Mouse (Mus musculus) ES-CJ7 (cell line): ENCODE measurements around the gene Ppargc1a.

Source experiments
- DNase-seq: peaks from one replicate; pipeline ENCODE4 v3.0.0; 2011; ENCODE audit warnings: low read depth, low spot score

Ppargc1a gene

GRCm38 (mm10) chr5:51412303-51413117, 155.0 kb downstream of the Ppargc1a start:
- no peak for DNase-seq

DNA sequence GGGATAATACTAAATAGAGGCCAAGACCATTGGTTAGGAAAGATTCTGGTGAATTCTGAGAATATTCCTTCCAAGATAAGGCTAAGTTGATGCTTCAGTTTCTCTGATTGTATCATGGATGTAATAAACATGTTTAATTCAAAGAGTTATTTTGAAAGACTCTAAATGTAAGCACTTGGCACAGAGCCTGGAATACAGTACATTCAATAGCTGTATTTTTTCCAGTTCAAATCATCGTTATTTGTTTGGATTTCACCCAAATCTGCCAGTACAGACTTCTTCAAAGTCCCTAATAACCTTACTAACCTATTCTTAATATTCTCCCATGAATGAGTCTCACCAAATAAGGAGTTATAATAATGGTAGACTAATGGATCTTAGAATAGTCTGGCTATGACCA, 157.5 kb downstream of the Ppargc1a start:
- no peak for DNase-seq

DNA sequence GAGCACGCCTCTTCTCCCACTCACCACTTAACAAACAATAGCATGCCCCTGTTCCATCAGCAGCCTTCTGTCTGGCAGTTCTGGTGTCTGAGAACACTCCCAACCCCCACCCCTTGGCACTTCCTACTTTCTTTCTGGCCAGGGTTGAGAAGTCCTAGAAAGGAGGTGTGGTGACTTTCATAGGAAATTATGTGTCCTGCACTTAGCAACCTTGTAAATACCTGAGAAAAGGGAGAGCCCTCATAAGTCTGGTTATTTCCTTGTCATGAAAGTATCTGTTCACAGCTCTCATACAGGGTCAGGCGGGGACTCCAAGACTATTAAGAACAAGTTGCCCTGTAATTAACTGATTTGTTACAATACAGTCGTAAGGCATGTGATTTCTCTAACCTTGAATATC, 161.1 kb downstream of the Ppargc1a start:
- DNase-seq = no peak
